9 mouse cellular contexts compared by ENCODE assay signal in the genomic region with DNA sequence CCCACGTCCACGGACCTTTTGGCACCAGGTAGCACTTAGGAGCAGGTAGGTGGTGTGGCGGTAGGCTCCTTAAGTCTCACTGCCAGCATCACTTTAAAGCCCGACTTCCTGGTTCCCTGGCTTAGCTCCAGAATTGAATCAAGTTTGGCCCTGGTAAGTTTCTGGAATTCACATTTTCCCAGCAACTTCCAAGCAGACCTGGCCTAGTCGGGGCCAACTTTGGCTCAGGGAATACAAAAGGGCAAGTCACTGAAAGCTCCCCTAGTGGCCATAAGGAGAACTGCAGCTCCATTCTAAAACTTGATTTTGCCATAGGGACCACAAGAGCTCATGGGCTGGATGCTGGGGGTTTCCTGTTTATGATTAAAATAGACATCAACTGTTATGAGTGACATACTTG.
DNase-seq lines count a peak whose midpoint lies in the region; ATAC-seq and TF ChIP-seq lines count a peak whose summit lies in the region.
"Had no signal": no experiment of that assay in that cellular context is flagged by ENCODE, and none has a peak within 500 bp of the region (broad histone marks: within the 10 kb centered on the region; RNA-seq: fewer than 3 reads in every experiment).

No protein-coding gene starts in this region.

- 62% methylated on average over 5 of the region's 5 CpGs for WGBS in heart, postnatal 0 days

- H3K9ac ChIP-seq in heart, postnatal 0 days (replicated peaks; ENCODE audit: low read depth, low read length) = no peak overlapping the region
- H3K9ac ChIP-seq: neural tube, embryonic 13.5 days had no signal

- no peak for TF ChIP-seq EP300 in heart, postnatal 0 days (IDR thresholded peaks at IDR 0.05; ENCODE audit: low read depth)

- no peak overlapping the region for H3K4me3 ChIP-seq in heart, postnatal 0 days (ENCODE audit: low read depth, low read length)
- H3K4me3 ChIP-seq: neural tube, embryonic 13.5 days had no signal

- H3K9me3 ChIP-seq in heart, postnatal 0 days (replicated peaks; ENCODE audit: control insufficient read depth, low read length) = no peaks in the 10 kb centered on the region
- H3K9me3 ChIP-seq: neural tube, embryonic 13.5 days had no signal

- no peak overlapping the region for H3K4me2 ChIP-seq in heart, postnatal 0 days (ENCODE audit: low read depth, low read length)
- H3K4me2 ChIP-seq: neural tube, embryonic 13.5 days had no signal

- no peaks in the 10 kb centered on the region for H3K36me3 ChIP-seq in heart, postnatal 0 days (replicated peaks; ENCODE audit: control insufficient read depth, insufficient read depth, low read length)
- H3K36me3 ChIP-seq: neural tube, embryonic 13.5 days had no signal

- ATAC-seq in heart, postnatal 0 days (ENCODE audit: insufficient read depth, low read depth) = no peak
- ATAC-seq in frontal cortex, adult (ENCODE audit: low TSS enrichment) = no peak

- H3K4me1 ChIP-seq in heart, postnatal 0 days (ENCODE audit: control insufficient read depth, insufficient read depth) = no peaks in the 10 kb centered on the region

- peak; percentile 10 for DNase-seq in heart, postnatal 0 days (ENCODE audit: low spot score)
- no peak for DNase-seq in heart, adult 8-10 months (ENCODE audit: low spot score)
- peak; percentile 26 for DNase-seq in thymus, postnatal 0 days (ENCODE audit: low spot score)
- no peak for DNase-seq in thymus, adult 18-20 months
- DNase-seq in kidney, postnatal 10 days = peak; percentile 23
- DNase-seq in adrenal gland, postnatal 4 days (ENCODE audit: low spot score in 2 of 2) = no peak
- DNase-seq in right cerebral cortex, postnatal 25 days = no peak

- H3K27me3 ChIP-seq in heart, postnatal 0 days (ENCODE audit: control insufficient read depth, insufficient read depth, low read length) = peaks cover 27% of the 10 kb centered on the region
- H3K27me3 ChIP-seq: neural tube, embryonic 13.5 days had no signal

- peak; percentile 60 for TF ChIP-seq CTCF in heart, postnatal 0 days (IDR thresholded peaks at IDR 0.05; ENCODE audit: low read depth)

- H3K27ac ChIP-seq in heart, postnatal 0 days (ENCODE audit: low read depth) = no peak overlapping the region
- H3K27ac ChIP-seq: neural tube, embryonic 13.5 days had no signal

Comparison
In these comparisons a context has a peak if more than half of its experiments do, and no peak if none do; other contexts are left out.
1. DNase-seq: peak in heart, postnatal 0 days (single experiment), thymus, postnatal 0 days (single experiment) and kidney, postnatal 10 days (single experiment); none in heart, adult 8-10 months (single experiment), thymus, adult 18-20 months (0 of 2), adrenal gland, postnatal 4 days (0 of 2) and right cerebral cortex, postnatal 25 days (single experiment).